Mouse (Mus musculus) liver, embryonic 12.5 days (tissue): ENCODE measurements at regions not wholly inside any gene's neighbourhood (a gene's known extent, or its start where the extent isn't known, plus 50 kb on each side); places are given as distances from the start of the nearest gene placed in this dataset.
A peak's percentile ranks its signal among the peaks of the same experiment; 100 is the strongest.
"Not testable (repeated sequence)": the region's sequence is repeated elsewhere in the genome, so short reads cannot be mapped to it uniquely, and the experiment has no call there.

Experiments used
- ATAC-seq: fragments of 200-750 bp; cut with Nextera tagmentation; 2 replicates; pipeline ENCODE4 v1.8.0; 2017; ENCODE audit warnings: moderate number of reproducible peaks, mild to moderate bottlenecking, moderate library complexity
- H3K27ac ChIP-seq: fragments of 300-500 bp; sonication (generic); 2 replicates; pipeline ENCODE4 v1.5.1; 2016; ENCODE audit warnings: mild to moderate bottlenecking
- H3K27me3 ChIP-seq: fragments of 300-500 bp; sonication (generic); replicated peaks from 2 replicates; pipeline ENCODE4 v1.6.1; 2016; ENCODE audit warnings: mild to moderate bottlenecking, moderate library complexity
- H3K36me3 ChIP-seq: fragments of 300-500 bp; sonication (generic); 2 replicates; pipeline ENCODE4 v1.6.1; 2016; ENCODE audit warnings: mild to moderate bottlenecking, moderate library complexity
- H3K4me1 ChIP-seq: fragments of 300-500 bp; sonication (generic); 2 replicates; pipeline ENCODE4 v1.6.1; 2016
- H3K4me2 ChIP-seq: fragments of 300-500 bp; sonication (generic); 2 replicates; pipeline ENCODE4 v1.6.1; 2016; ENCODE audit warnings: mild to moderate bottlenecking, moderate library complexity
- H3K4me3 ChIP-seq: fragments of 300-500 bp; sonication (generic); 2 replicates; pipeline ENCODE4 v1.5.1; 2016; ENCODE audit warnings: mild to moderate bottlenecking, moderate library complexity
- H3K9ac ChIP-seq: fragments of 300-500 bp; sonication (generic); 2 replicates; pipeline ENCODE4 v1.6.1; 2016; ENCODE audit warnings: mild to moderate bottlenecking, moderate library complexity
- H3K9me3 ChIP-seq: fragments of 300-500 bp; sonication (generic); replicated peaks from 2 replicates; pipeline ENCODE4 v1.6.1; 2016; ENCODE audit warnings: mild to moderate bottlenecking, moderate library complexity
- WGBS: fragments of 180-500 bp; shearing (Covaris S2); methylation state at CpG from one replicate; pipeline ENCODE4 v1.1.7; 2016; ENCODE audit not compliant: insufficient replicate concordance; 5-methylcytosine and 5-hydroxymethylcytosine counted together

GRCm38 (mm10) chr17:66206074-66206473 lies 82.8 kb downstream of the Ddx11 start:
- no peaks in the 10 kb centered on the region for H3K27me3 ChIP-seq
- H3K9me3 ChIP-seq, result no peaks in the 10 kb centered on the region
- 46% methylated on average over 2 of the region's 2 CpGs for WGBS
- ATAC-seq, result no peak
- no peaks in the 10 kb centered on the region for H3K36me3 ChIP-seq
- H3K4me1 ChIP-seq, result no peaks in the 10 kb centered on the region; the same call in 1 of the 2 replicates
- no peak overlapping the region for H3K4me3 ChIP-seq
- H3K4me2 ChIP-seq, result no peak overlapping the region
- H3K27ac ChIP-seq, result no peak overlapping the region
- no peak overlapping the region for H3K9ac ChIP-seq

- H3K27ac ChIP-seq, H3K27me3 ChIP-seq, ATAC-seq, H3K4me2 ChIP-seq, H3K4me1 ChIP-seq, H3K4me3 ChIP-seq, H3K36me3 ChIP-seq, H3K9ac ChIP-seq, H3K9me3 ChIP-seq: not testable (repeated sequence)
- WGBS, result 66% methylated on average over 6 of the region's 6 CpGs
These were observed 84.6 kb downstream of the Ddx11 start for GRCm38 (mm10) chr17:66207653-66208497.

GRCm38 (mm10) chr17:66208803-66209515 lies 85.6 kb downstream of the Ddx11 start:
- not testable (repeated sequence) for H3K4me2 ChIP-seq, H3K36me3 ChIP-seq, H3K9me3 ChIP-seq, H3K4me3 ChIP-seq, H3K4me1 ChIP-seq, H3K27me3 ChIP-seq, H3K9ac ChIP-seq, H3K27ac ChIP-seq
- peak; percentile 70 for ATAC-seq
- WGBS, result 21% methylated on average over 4 of the region's 6 CpGs

- no peak overlapping the region for H3K27ac ChIP-seq
- no peaks in the 10 kb centered on the region for H3K36me3 ChIP-seq
- H3K4me1 ChIP-seq, result peaks cover 9% of the 10 kb centered on the region
- H3K9me3 ChIP-seq, result no peaks in the 10 kb centered on the region
- 69% methylated on average over 7 of the region's 7 CpGs for WGBS
- no peaks in the 10 kb centered on the region for H3K27me3 ChIP-seq
- no peak overlapping the region for H3K9ac ChIP-seq
- H3K4me2 ChIP-seq, result no peak overlapping the region
- H3K4me3 ChIP-seq, result no peak overlapping the region
- ATAC-seq, result no peak
These were observed 88.2 kb downstream of the Ddx11 start for GRCm38 (mm10) chr17:66211561-66211960.

GRCm38 (mm10) chr17:66212616-66213015 lies 89.3 kb downstream of the Ddx11 start:
- Histone ChIP-seq H3K27me3 (no peaks in the 10 kb centered on the region), H3K4me2 (no peak overlapping the region), H3K27ac (no peak overlapping the region), H3K4me1 (peaks cover 9% of the 10 kb centered on the region), H3K9ac (no peak overlapping the region), H3K9me3 (no peaks in the 10 kb centered on the region), H3K4me3 (no peak overlapping the region), H3K36me3 (no peaks in the 10 kb centered on the region)
- ATAC-seq, result peak; percentile 51
- WGBS, result 68% methylated on average over 9 of the region's 9 CpGs

GRCm38 (mm10) chr17:66218321-66218720 lies 95.0 kb downstream of the Ddx11 start:
- H3K27ac ChIP-seq, result no peak overlapping the region
- peaks cover 1% of the 10 kb centered on the region; the same call in 1 of the 2 replicates for H3K4me1 ChIP-seq
- H3K4me2 ChIP-seq, result no peak overlapping the region
- no peaks in the 10 kb centered on the region for H3K9me3 ChIP-seq
- H3K27me3 ChIP-seq, result no peaks in the 10 kb centered on the region
- no peak for ATAC-seq
- H3K36me3 ChIP-seq, result no peaks in the 10 kb centered on the region
- 78% methylated on average over 6 of the region's 6 CpGs for WGBS
- H3K9ac ChIP-seq, result no peak overlapping the region
- H3K4me3 ChIP-seq, result no peak overlapping the region

- no peak overlapping the region for H3K27ac ChIP-seq
- ATAC-seq, result no peak
- H3K27me3 ChIP-seq, result no peaks in the 10 kb centered on the region
- H3K9me3 ChIP-seq, result no peaks in the 10 kb centered on the region
- no peak overlapping the region for H3K4me2 ChIP-seq
- 63% methylated on average over 16 of the region's 16 CpGs for WGBS
- no peak overlapping the region for H3K9ac ChIP-seq
- H3K36me3 ChIP-seq, result no peaks in the 10 kb centered on the region
- H3K4me1 ChIP-seq, result no peaks in the 10 kb centered on the region
- H3K4me3 ChIP-seq, result no peak overlapping the region
These were observed 96.5 kb downstream of the Ddx11 start for GRCm38 (mm10) chr17:66219669-66220435.

GRCm38 (mm10) chr17:66221256-66221655 lies 97.9 kb downstream of the Ddx11 start:
- H3K36me3 ChIP-seq, result no peaks in the 10 kb centered on the region
- WGBS, result 10% methylated on average over 8 of the region's 8 CpGs
- no peak for ATAC-seq
- H3K9me3 ChIP-seq, result no peaks in the 10 kb centered on the region
- no peak overlapping the region for H3K27ac ChIP-seq
- no peak overlapping the region for H3K4me3 ChIP-seq
- H3K4me1 ChIP-seq, result no peaks in the 10 kb centered on the region
- H3K4me2 ChIP-seq, result no peak overlapping the region
- no peaks in the 10 kb centered on the region for H3K27me3 ChIP-seq
- H3K9ac ChIP-seq, result no peak overlapping the region

- no peaks in the 10 kb centered on the region for H3K9me3 ChIP-seq
- no peak overlapping the region for H3K4me2 ChIP-seq
- H3K27ac ChIP-seq, result no peak overlapping the region
- ATAC-seq, result no peak
- H3K27me3 ChIP-seq, result no peaks in the 10 kb centered on the region
- no peak overlapping the region for H3K9ac ChIP-seq
- H3K4me1 ChIP-seq, result no peaks in the 10 kb centered on the region
- 86% methylated on average over 13 of the region's 13 CpGs for WGBS
- no peaks in the 10 kb centered on the region for H3K36me3 ChIP-seq
- no peak overlapping the region for H3K4me3 ChIP-seq
These were observed 100.4 kb downstream of the Ddx11 start for GRCm38 (mm10) chr17:66223711-66224110.

GRCm38 (mm10) chr17:66224241-66224640 lies 100.9 kb downstream of the Ddx11 start:
- WGBS, result 54% methylated on average over 7 of the region's 7 CpGs
- no peak for ATAC-seq
- H3K9ac ChIP-seq, result no peak overlapping the region
- H3K27ac ChIP-seq, result no peak overlapping the region
- H3K4me1 ChIP-seq, result no peaks in the 10 kb centered on the region
- no peaks in the 10 kb centered on the region for H3K9me3 ChIP-seq
- no peak overlapping the region for H3K4me2 ChIP-seq
- H3K27me3 ChIP-seq, result no peaks in the 10 kb centered on the region
- H3K36me3 ChIP-seq, result no peaks in the 10 kb centered on the region
- no peak overlapping the region for H3K4me3 ChIP-seq

GRCm38 (mm10) chr17:66232391-66232790 lies 109.1 kb downstream of the Ddx11 start:
- ATAC-seq, result no peak
- Histone ChIP-seq H3K4me3 (no peak overlapping the region), H3K27ac (no peak overlapping the region), H3K9ac (no peak overlapping the region), H3K27me3 (peaks cover 27% of the 10 kb centered on the region), H3K36me3 (no peaks in the 10 kb centered on the region), H3K4me1 (no peaks in the 10 kb centered on the region), H3K9me3 (no peaks in the 10 kb centered on the region), H3K4me2 (no peak overlapping the region)
- WGBS, result 64% methylated on average over 8 of the region's 8 CpGs

GRCm38 (mm10) chr17:66232891-66233421 lies 109.6 kb downstream of the Ddx11 start:
- Histone ChIP-seq H3K9ac (no peak overlapping the region), H3K4me3 (no peak overlapping the region), H3K27me3 (peaks cover 27% of the 10 kb centered on the region), H3K9me3 (no peaks in the 10 kb centered on the region), H3K4me2 (no peak overlapping the region), H3K36me3 (no peaks in the 10 kb centered on the region), H3K4me1 (no peaks in the 10 kb centered on the region), H3K27ac (no peak overlapping the region)
- WGBS, result 40% methylated on average over 18 of the region's 18 CpGs
- no peak for ATAC-seq
